Mouse (Mus musculus) E14TG2a.4 (cell line): Measurements from ENCODE around the gene Ap2b1.

Source experiments
- CTCF ChIP-seq: conservative IDR thresholded peaks from 2 replicates; pipeline ENCODE4 v1.5.1; 2014; ENCODE audit warnings: low read length
- POU5F1 ChIP-seq: IDR thresholded peaks from 2 replicates; pipeline ENCODE4 v1.6.1; 2014; ENCODE audit warnings: low read length, borderline replicate concordance

DNA sequence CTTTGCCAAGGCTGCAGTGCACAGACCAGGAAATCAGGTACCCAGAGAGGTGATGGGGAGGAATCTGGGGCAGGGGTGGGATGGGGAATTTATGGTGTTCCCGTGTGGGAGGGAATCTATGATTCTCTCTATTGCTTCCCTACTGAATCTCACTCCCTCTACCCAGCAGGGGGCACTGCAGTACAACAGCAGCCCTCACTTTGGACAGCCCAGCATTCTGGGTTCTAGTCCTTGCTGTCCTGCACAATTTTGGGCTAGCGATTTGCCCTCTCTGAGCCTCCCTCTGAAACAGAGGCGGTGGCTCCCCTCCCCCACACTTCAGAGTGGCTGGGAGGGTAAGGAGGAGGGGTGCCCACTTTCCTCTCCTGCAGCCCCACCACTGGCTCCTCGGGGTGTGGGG, 121.5 kb downstream of the Ap2b1 start:
- TF ChIP-seq POU5F1 (no peak), CTCF (no peak; the same call in 1 of the 2 replicates)
